Comparison of ENCODE assay signal across 8 mouse cellular contexts in genomic region chr14:57423432-57424211, GRCm38 (mm10). TPM values are rescaled to one million over a fixed set of nuclear protein-coding genes. Genes with fewer than 3 reads are reported as not detected.
A peak's percentile ranks its signal among the peaks of the same experiment; 100 is the strongest.
DNase-seq lines count a peak whose midpoint lies in the region; ATAC-seq and TF ChIP-seq lines count a peak whose summit lies in the region.

Gene Ift88 (plus strand): TSS chr14:57424062.

- no peaks in the 10 kb centered on the region for H3K9me3 ChIP-seq in heart, embryonic 12.5 days (replicated peaks)
- no peaks in the 10 kb centered on the region for H3K9me3 ChIP-seq in kidney, postnatal 0 days (replicated peaks; ENCODE audit: low read length)
- H3K9me3 ChIP-seq in liver, embryonic 11.5 days (ENCODE audit: control insufficient read depth, low read length) = no peaks in the 10 kb centered on the region
- H3K9me3 ChIP-seq in stomach, embryonic 14.5 days (ENCODE audit: control insufficient read depth, low read depth, low read length) = no peaks in the 10 kb centered on the region

- peak within 1 kb of the TSS; percentile 52 for H3K4me3 ChIP-seq in C2C12 (ENCODE audit: insufficient read depth, poor library complexity, severe bottlenecking)
- peak within 1 kb of the TSS; percentile 70 for H3K4me3 ChIP-seq in heart, embryonic 12.5 days
- H3K4me3 ChIP-seq in kidney, postnatal 0 days (replicated peaks; ENCODE audit: low read depth, low read length) = peak within 1 kb of the TSS; percentile 96
- peak within 1 kb of the TSS; percentile 95 for H3K4me3 ChIP-seq in liver, embryonic 11.5 days (ENCODE audit: low read depth, low read length)
- peak within 1 kb of the TSS; percentile 52 for H3K4me3 ChIP-seq in stomach, embryonic 14.5 days (ENCODE audit: low read depth, low read length)

- no peak for TF ChIP-seq CTCF in C2C12 (IDR thresholded peaks at IDR 0.05; ENCODE audit: control insufficient read depth, insufficient read depth, insufficient read length)
- TF ChIP-seq CTCF in kidney, postnatal 0 days (IDR thresholded peaks at IDR 0.05; ENCODE audit: low read depth) = no peak

- H3ac ChIP-seq in C2C12 (ENCODE audit: control insufficient read depth, insufficient read length, low read depth) = peak within 1 kb of the TSS; percentile 96

- peak; percentile 100 for ATAC-seq in erythroid progenitor cell, adult 5-6 weeks (replicated peaks; ENCODE audit: low FRiP score, poor library complexity, severe bottlenecking)
- ATAC-seq in heart, embryonic 12.5 days (ENCODE audit: insufficient number of reproducible peaks, low FRiP score) = peak; percentile 97
- ATAC-seq in kidney, postnatal 0 days (replicated peaks; ENCODE audit: low FRiP score, low read depth) = peak; percentile 97
- ATAC-seq in liver, embryonic 11.5 days (replicated peaks; ENCODE audit: low FRiP score) = peak; percentile 99
- ATAC-seq in stomach, embryonic 14.5 days (ENCODE audit: insufficient number of reproducible peaks, insufficient read depth, low FRiP score, low read depth) = peak; percentile 97

- H3K27ac ChIP-seq in heart, embryonic 12.5 days (ENCODE audit: poor library complexity, severe bottlenecking) = no peak within 1 kb of the TSS
- peak within 1 kb of the TSS; percentile 28; the same call in 1 of the 2 replicates for H3K27ac ChIP-seq in kidney, postnatal 0 days
- H3K27ac ChIP-seq in liver, embryonic 11.5 days (ENCODE audit: low read depth, low read length) = peak within 1 kb of the TSS; percentile 32; the same call in 1 of the 2 replicates
- no peak within 1 kb of the TSS; the same call in 1 of the 2 replicates for H3K27ac ChIP-seq in stomach, embryonic 14.5 days (ENCODE audit: low read length)

- H3K4me1 ChIP-seq in heart, embryonic 12.5 days (replicated peaks) = no peaks in the 10 kb centered on the region
- H3K4me1 ChIP-seq in kidney, postnatal 0 days (replicated peaks; ENCODE audit: insufficient read depth, low read length) = no peaks in the 10 kb centered on the region
- H3K4me1 ChIP-seq in liver, embryonic 11.5 days (replicated peaks; ENCODE audit: control insufficient read depth, insufficient read depth, low read length) = no peaks in the 10 kb centered on the region
- no peaks in the 10 kb centered on the region for H3K4me1 ChIP-seq in stomach, embryonic 14.5 days (ENCODE audit: control insufficient read depth, insufficient read depth, low read length)

- H3K9ac ChIP-seq in heart, embryonic 12.5 days = peak within 1 kb of the TSS; percentile 75
- H3K9ac ChIP-seq in kidney, postnatal 0 days (ENCODE audit: low read depth, low read length) = peak within 1 kb of the TSS; percentile 74
- peak within 1 kb of the TSS; percentile 76 for H3K9ac ChIP-seq in liver, embryonic 11.5 days (ENCODE audit: low read depth, low read length)
- H3K9ac ChIP-seq in stomach, embryonic 14.5 days (replicated peaks; ENCODE audit: low read depth, low read length) = peak within 1 kb of the TSS; percentile 51

- 5% methylated on average over 42 of the region's 42 CpGs for WGBS in heart, embryonic 12.5 days
- WGBS in kidney, postnatal 0 days = 3% methylated on average over 41 of the region's 42 CpGs
- 4% methylated on average over 42 of the region's 42 CpGs for WGBS in liver, embryonic 11.5 days
- WGBS in stomach, embryonic 14.5 days = 3% methylated on average over 42 of the region's 42 CpGs

- H3K36me3 ChIP-seq in C2C12 (ENCODE audit: control insufficient read depth, insufficient read depth) = no peaks in the 10 kb centered on the region
- no peaks in the 10 kb centered on the region for H3K36me3 ChIP-seq in heart, embryonic 12.5 days
- no peaks in the 10 kb centered on the region for H3K36me3 ChIP-seq in kidney, postnatal 0 days (ENCODE audit: insufficient read depth, low read length)
- H3K36me3 ChIP-seq in liver, embryonic 11.5 days (ENCODE audit: control insufficient read depth, insufficient read depth, low read length) = no peaks in the 10 kb centered on the region
- H3K36me3 ChIP-seq in stomach, embryonic 14.5 days (ENCODE audit: control insufficient read depth, insufficient read depth, low read length) = no peaks in the 10 kb centered on the region

- peaks cover 5% of the 10 kb centered on the region for H3K27me3 ChIP-seq in C2C12 (ENCODE audit: control insufficient read depth, insufficient read depth, insufficient read length)
- H3K27me3 ChIP-seq in heart, embryonic 12.5 days (replicated peaks) = no peaks in the 10 kb centered on the region
- no peaks in the 10 kb centered on the region for H3K27me3 ChIP-seq in kidney, postnatal 0 days (ENCODE audit: insufficient read depth, low read length)
- no peaks in the 10 kb centered on the region for H3K27me3 ChIP-seq in liver, embryonic 11.5 days (replicated peaks; ENCODE audit: control insufficient read depth, insufficient read depth, low read length)
- no peaks in the 10 kb centered on the region for H3K27me3 ChIP-seq in stomach, embryonic 14.5 days (ENCODE audit: control insufficient read depth, insufficient read depth, low read length)

- H3K79me3 ChIP-seq in C2C12 (ENCODE audit: low read depth) = peaks cover 1% of the 10 kb centered on the region

- DNase-seq in brain, embryonic 18.5 days (ENCODE audit: low read depth, low spot score) = peak; percentile 82
- DNase-seq in kidney, postnatal 0 days (ENCODE audit: low spot score) = peak; percentile 95
- DNase-seq in liver, embryonic 11.5 days (ENCODE audit: low spot score) = peak; percentile 87
- DNase-seq in naive thymus-derived CD4-positive, alpha-beta T cell, adult 2 months (ENCODE audit: low read depth) = peak; percentile 80

- H3K79me2 ChIP-seq in C2C12 (ENCODE audit: control insufficient read depth, insufficient read depth) = no peaks in the 10 kb centered on the region

- peak within 1 kb of the TSS; percentile 68 for H3K4me2 ChIP-seq in heart, embryonic 12.5 days
- peak within 1 kb of the TSS; percentile 81 for H3K4me2 ChIP-seq in kidney, postnatal 0 days (ENCODE audit: low read length)
- peak within 1 kb of the TSS; percentile 93 for H3K4me2 ChIP-seq in liver, embryonic 11.5 days
- H3K4me2 ChIP-seq in stomach, embryonic 14.5 days (replicated peaks; ENCODE audit: low read depth, low read length) = peak within 1 kb of the TSS; percentile 55

TF ChIP-seq in C2C12, 6 proteins besides CTCF, POLR2A, EP300 and RAD21:
- TF ChIP-seq MYOG (IDR thresholded peaks at IDR 0.05; ENCODE audit: control insufficient read depth, extremely low read depth, insufficient read length) (no peak), MYOD1 (IDR thresholded peaks at IDR 0.05; ENCODE audit: control insufficient read depth, insufficient read length, low read depth) (no peak), FOSL1 (IDR thresholded peaks at IDR 0.05; ENCODE audit: insufficient read depth, low read length, poor library complexity, severe bottlenecking) (no peak), USF1 (IDR thresholded peaks at IDR 0.05; ENCODE audit: low read depth) (peak; percentile 82), MAX (IDR thresholded peaks at IDR 0.05) (peak; percentile 14)

RNA-seq across cellular contexts. Expression of gene Ift88, which starts in this region (rescaled TPM):
- polyA plus RNA-seq in C2C12 (2012; fragmentation: generic; extraction: Trizol) = 2.5 TPM
- not detected in 2 replicates for total RNA-seq in erythroid progenitor cell, adult 5-6 weeks (2015; ENCODE audit: low replicate concordance)
- total RNA-seq in erythroid progenitor cell, adult 5-6 weeks (2017; ENCODE audit: low replicate concordance) = 0.64 TPM in 1 of 2 replicates, not detected in the other
- 5.6 and 8.1 TPM in 2 replicates for polyA plus RNA-seq in heart, embryonic 12.5 days (2016; fragmentation: Nextera tagmentation; extraction: Ambion mirVana)
- 9.3 and 10.8 TPM in 2 replicates for polyA plus RNA-seq in kidney, postnatal 0 days (2015; fragmentation: Nextera tagmentation; extraction: Ambion mirVana)
- 5.4 and 6.0 TPM in 2 replicates for polyA plus RNA-seq in liver, embryonic 11.5 days (2014; fragmentation: Nextera tagmentation; extraction: Ambion mirVana)
- polyA plus RNA-seq in stomach, embryonic 14.5 days (2014; fragmentation: Nextera tagmentation; extraction: Ambion mirVana) = 20.1 and 22.8 TPM in 2 replicates

Comparison
In these comparisons a context has a peak if more than half of its experiments do, and no peak if none do; other contexts are left out.
1. Peak in ATAC-seq in erythroid progenitor cell, adult 5-6 weeks; RNA of the gene not detected or under 1 TPM.
2. H3K27ac ChIP-seq: peak in kidney, postnatal 0 days (single experiment) and liver, embryonic 11.5 days (single experiment); none in heart, embryonic 12.5 days (single experiment) and stomach, embryonic 14.5 days (single experiment).
3. Peak in every context shown above with its lines, with median percentiles within 50 percentile points of each other: H3K4me3 ChIP-seq, DNase-seq, ATAC-seq, H3K4me2 ChIP-seq and H3K9ac ChIP-seq.